Mouse (Mus musculus): Measurements from ENCODE around the gene Plppr2. TPM values are rescaled to one million over a fixed set of nuclear protein-coding genes. Genes with fewer than 3 reads are reported as not detected.

Gene Plppr2
- polyA plus RNA-seq, 1 experiment, result 5.4 TPM

- Histone ChIP-seq H3K4me1 (ENCODE audit: control insufficient read depth, insufficient read depth, low read length) (no peaks in the 10 kb centered on the region), H3K27me3 (ENCODE audit: control insufficient read depth, insufficient read depth, low read length, poor library complexity, severe bottlenecking) (no peaks in the 10 kb centered on the region), H3K9ac (ENCODE audit: low read depth, poor library complexity, severe bottlenecking) (no peak overlapping the region), H3K9me3 (replicated peaks; ENCODE audit: control insufficient read depth, insufficient read depth, low read length, poor library complexity, severe bottlenecking) (no peaks in the 10 kb centered on the region), H3K36me3 (ENCODE audit: control insufficient read depth, insufficient read depth, low read length, poor library complexity, severe bottlenecking) (no peaks in the 10 kb centered on the region), H3K27ac (ENCODE audit: insufficient read depth, low read length) (no peak overlapping the region), H3K4me3 (ENCODE audit: low read depth, low read length) (no peak overlapping the region)
- TF ChIP-seq EP300 (IDR thresholded peaks at IDR 0.05; ENCODE audit: insufficient read depth, low read depth, low read length) (no peak), CTCF (IDR thresholded peaks at IDR 0.05; ENCODE audit: low read depth, low read length) (no peak), POLR2A (IDR thresholded peaks at IDR 0.05; ENCODE audit: insufficient read depth, low read length) (no peak)
These were observed 27.2 kb upstream of the Plppr2 start for GRCm38 (mm10) chr9:21909474-21910223.

GRCm38 (mm10) chr9:21916851-21917492, 19.9 kb upstream of the Plppr2 start:
- Histone ChIP-seq H3K27ac (ENCODE audit: insufficient read depth, low read length) (no peak overlapping the region), H3K4me1 (ENCODE audit: control insufficient read depth, insufficient read depth, low read length) (no peaks in the 10 kb centered on the region), H3K27me3 (ENCODE audit: control insufficient read depth, insufficient read depth, low read length, poor library complexity, severe bottlenecking) (no peaks in the 10 kb centered on the region), H3K4me3 (ENCODE audit: low read depth, low read length) (no peak overlapping the region; the same call in 1 of the 2 replicates), H3K9me3 (replicated peaks; ENCODE audit: control insufficient read depth, insufficient read depth, low read length, poor library complexity, severe bottlenecking) (no peaks in the 10 kb centered on the region), H3K9ac (ENCODE audit: low read depth, poor library complexity, severe bottlenecking) (peak overlapping the region; percentile 14), H3K36me3 (ENCODE audit: control insufficient read depth, insufficient read depth, low read length, poor library complexity, severe bottlenecking) (no peaks in the 10 kb centered on the region)
- no peak for TF ChIP-seq CTCF (IDR thresholded peaks at IDR 0.05; ENCODE audit: low read depth, low read length)
- no peak for TF ChIP-seq POLR2A (IDR thresholded peaks at IDR 0.05; ENCODE audit: insufficient read depth, low read length)
- TF ChIP-seq EP300 (IDR thresholded peaks at IDR 0.05; ENCODE audit: insufficient read depth, low read depth, low read length), result no peak

GRCm38 (mm10) chr9:21917493-21918034, 19.3 kb upstream of the Plppr2 start:
- peak overlapping the region; percentile 77 for H3K4me3 ChIP-seq (ENCODE audit: low read depth, low read length)

DNA sequence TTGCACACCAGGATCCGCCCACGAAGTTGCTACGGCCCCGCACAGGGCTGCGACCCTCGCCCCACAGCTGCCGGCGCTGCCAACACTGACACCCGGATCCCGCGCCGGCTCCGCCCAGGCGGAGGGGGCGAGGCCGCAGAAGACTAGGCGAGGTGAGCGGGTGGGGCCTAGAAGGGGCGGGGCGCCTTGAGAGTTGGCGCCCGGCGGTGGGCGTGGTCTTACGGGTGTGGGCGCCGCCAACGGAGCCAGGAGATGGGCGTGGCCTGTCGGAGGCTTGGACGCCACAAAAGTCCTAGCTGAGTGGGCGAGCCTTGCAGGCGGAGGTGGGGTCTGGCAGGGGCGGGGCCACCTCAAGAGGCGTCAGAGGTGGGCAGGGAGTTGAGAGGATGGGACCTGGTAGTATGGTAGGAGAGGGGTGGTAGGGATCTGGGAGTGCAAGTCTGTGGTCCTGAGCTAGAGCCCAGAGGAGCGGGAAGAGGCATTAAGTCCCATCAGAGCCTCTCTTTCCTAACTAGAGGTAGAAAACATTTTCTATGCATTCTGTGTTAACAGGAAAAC, 18.7 kb upstream of the Plppr2 start, which contains the start of gene Rab3d:
TSS of gene Rab3d (minus strand) at position 158 of the 558 bp plus-strand sequence.
- no peaks in the 10 kb centered on the region for H3K27me3 ChIP-seq (ENCODE audit: control insufficient read depth, insufficient read depth, low read length, poor library complexity, severe bottlenecking)
- H3K4me3 ChIP-seq (ENCODE audit: low read depth, low read length), result peak within 1 kb of the TSS; percentile 77
- H3K9ac ChIP-seq (ENCODE audit: low read depth, poor library complexity, severe bottlenecking), result peak within 1 kb of the TSS; percentile 14
- TF ChIP-seq POLR2A (IDR thresholded peaks at IDR 0.05; ENCODE audit: insufficient read depth, low read length), result peak; percentile 87
- no peak for TF ChIP-seq EP300 (IDR thresholded peaks at IDR 0.05; ENCODE audit: insufficient read depth, low read depth, low read length)
- no peak for TF ChIP-seq CTCF (IDR thresholded peaks at IDR 0.05; ENCODE audit: low read depth, low read length)
- H3K9me3 ChIP-seq (replicated peaks; ENCODE audit: control insufficient read depth, insufficient read depth, low read length, poor library complexity, severe bottlenecking), result no peaks in the 10 kb centered on the region
- H3K27ac ChIP-seq (ENCODE audit: insufficient read depth, low read length), result no peak within 1 kb of the TSS
- H3K36me3 ChIP-seq (ENCODE audit: control insufficient read depth, insufficient read depth, low read length, poor library complexity, severe bottlenecking), result no peaks in the 10 kb centered on the region
- H3K4me1 ChIP-seq (ENCODE audit: control insufficient read depth, insufficient read depth, low read length), result no peaks in the 10 kb centered on the region

More at GRCm38 (mm10) chr9:21917493-21918034, 19.3 kb upstream of the Plppr2 start:
- no peak for TF ChIP-seq CTCF (IDR thresholded peaks at IDR 0.05; ENCODE audit: low read depth, low read length)
- TF ChIP-seq POLR2A (IDR thresholded peaks at IDR 0.05; ENCODE audit: insufficient read depth, low read length), result no peak
- no peak for TF ChIP-seq EP300 (IDR thresholded peaks at IDR 0.05; ENCODE audit: insufficient read depth, low read depth, low read length)
- Histone ChIP-seq H3K36me3 (ENCODE audit: control insufficient read depth, insufficient read depth, low read length, poor library complexity, severe bottlenecking) (no peaks in the 10 kb centered on the region), H3K9me3 (replicated peaks; ENCODE audit: control insufficient read depth, insufficient read depth, low read length, poor library complexity, severe bottlenecking) (no peaks in the 10 kb centered on the region), H3K27me3 (ENCODE audit: control insufficient read depth, insufficient read depth, low read length, poor library complexity, severe bottlenecking) (no peaks in the 10 kb centered on the region), H3K27ac (ENCODE audit: insufficient read depth, low read length) (no peak overlapping the region), H3K4me1 (ENCODE audit: control insufficient read depth, insufficient read depth, low read length) (no peaks in the 10 kb centered on the region), H3K9ac (ENCODE audit: low read depth, poor library complexity, severe bottlenecking) (peak overlapping the region; percentile 14)

GRCm38 (mm10) chr9:21918692-21919384, 18.0 kb upstream of the Plppr2 start:
- H3K4me3 ChIP-seq (ENCODE audit: low read depth, low read length), result no peak overlapping the region
- no peaks in the 10 kb centered on the region for H3K27me3 ChIP-seq (ENCODE audit: control insufficient read depth, insufficient read depth, low read length, poor library complexity, severe bottlenecking)
- no peaks in the 10 kb centered on the region for H3K4me1 ChIP-seq (ENCODE audit: control insufficient read depth, insufficient read depth, low read length)
- H3K9ac ChIP-seq (ENCODE audit: low read depth, poor library complexity, severe bottlenecking), result no peak overlapping the region
- no peak for TF ChIP-seq EP300 (IDR thresholded peaks at IDR 0.05; ENCODE audit: insufficient read depth, low read depth, low read length)
- no peak for TF ChIP-seq POLR2A (IDR thresholded peaks at IDR 0.05; ENCODE audit: insufficient read depth, low read length)
- no peak for TF ChIP-seq CTCF (IDR thresholded peaks at IDR 0.05; ENCODE audit: low read depth, low read length)
- no peaks in the 10 kb centered on the region for H3K36me3 ChIP-seq (ENCODE audit: control insufficient read depth, insufficient read depth, low read length, poor library complexity, severe bottlenecking)
- H3K27ac ChIP-seq (ENCODE audit: insufficient read depth, low read length), result no peak overlapping the region
- no peaks in the 10 kb centered on the region for H3K9me3 ChIP-seq (replicated peaks; ENCODE audit: control insufficient read depth, insufficient read depth, low read length, poor library complexity, severe bottlenecking)

All from ES-Bruce4 (cell line).